Mouse (Mus musculus) heart, embryonic 16.5 days (tissue): ENCODE data around the gene Grik5. TPM values are rescaled to one million over a fixed set of nuclear protein-coding genes. Genes with fewer than 3 reads are reported as not detected.

Source experiments
- ATAC-seq: fragments of 200-750 bp; cut with Nextera tagmentation; replicated peaks from 2 replicates; pipeline ENCODE4 v1.8.0; 2017; ENCODE audit warnings: moderate number of reproducible peaks; ENCODE audit not compliant: insufficient read depth, low FRiP score; ENCODE audit errors: extremely low read depth
- H3K27ac ChIP-seq: fragments of 300-500 bp; sonication (generic); 2 replicates; pipeline ENCODE4 v1.5.1; 2014; ENCODE audit warnings: mild to moderate bottlenecking, low read length, control low read depth, moderate library complexity
- H3K27me3 ChIP-seq: fragments of 300-500 bp; sonication (generic); 2 replicates; pipeline ENCODE4 v1.6.1; 2014; ENCODE audit warnings: low read length, mixed read lengths; ENCODE audit not compliant: control insufficient read depth, insufficient read depth
- H3K36me3 ChIP-seq: fragments of 300-500 bp; sonication (generic); 2 replicates; pipeline ENCODE4 v1.6.1; 2014; ENCODE audit not compliant: control insufficient read depth, insufficient read depth
- H3K4me1 ChIP-seq: fragments of 300-500 bp; sonication (generic); 2 replicates; pipeline ENCODE4 v1.6.1; 2014; ENCODE audit warnings: low read length, mixed read lengths; ENCODE audit not compliant: control insufficient read depth, insufficient read depth
- H3K4me2 ChIP-seq: fragments of 300-500 bp; sonication (generic); 2 replicates; pipeline ENCODE4 v1.6.1; 2014; ENCODE audit warnings: low read depth, mild to moderate bottlenecking, control low read depth, low read length
- H3K4me3 ChIP-seq: fragments of 300-500 bp; sonication (generic); 2 replicates; pipeline ENCODE4 v1.5.1; 2014; ENCODE audit warnings: mild to moderate bottlenecking, control low read depth, low read length
- H3K9ac ChIP-seq: fragments of 300-500 bp; sonication (generic); 2 replicates; pipeline ENCODE4 v1.6.1; 2014; ENCODE audit warnings: low read length, control low read depth
- H3K9me3 ChIP-seq: fragments of 300-500 bp; sonication (generic); replicated peaks from 2 replicates; pipeline ENCODE4 v1.6.1; 2016; ENCODE audit warnings: low read length; ENCODE audit not compliant: control insufficient read depth
- WGBS: fragments of 180-500 bp; shearing (Covaris S2); extraction: QIAGEN DNeasy Blood & Tissue Kit; methylation state at CpG from one replicate; pipeline ENCODE4 v1.1.7; 2014; 5-methylcytosine and 5-hydroxymethylcytosine counted together
- polyA plus RNA-seq: library from polyadenylated mRNA; unstranded; fragments of >200 nt; fragmentation: Nextera tagmentation; extraction: Ambion mirVana; gene quantifications from 2 replicates; pipeline ENCODE4 v1.2.1, GENCODE M21; 2015

Gene Grik5
- polyA plus RNA-seq, 1 experiment from 2014 or later: 2.3 TPM

DNA sequence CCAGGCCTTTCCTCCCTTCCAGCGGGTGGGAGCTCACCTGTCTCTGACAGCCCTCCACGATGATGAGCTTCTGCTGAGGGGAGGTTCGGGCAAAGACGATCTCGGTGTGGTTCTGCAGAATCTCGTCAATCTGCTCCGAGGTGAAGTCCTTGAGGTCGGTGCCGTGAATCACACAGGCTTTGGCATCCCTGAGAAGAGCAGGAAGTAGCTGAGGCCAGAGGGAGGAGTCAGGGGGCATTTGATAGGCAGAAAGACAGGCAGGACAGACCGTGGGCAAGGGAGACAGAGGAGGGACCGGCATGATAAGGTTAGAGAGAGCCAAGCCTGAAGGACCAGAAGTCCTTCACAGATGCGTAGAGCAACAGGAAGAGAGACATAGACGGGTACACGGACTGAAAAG, 84.2 kb downstream of the Grik5 start:
- Histone ChIP-seq H3K36me3 (no peaks in the 10 kb centered on the region), H3K4me1 (no peaks in the 10 kb centered on the region), H3K4me3 (no peak overlapping the region), H3K9ac (no peak overlapping the region), H3K4me2 (no peak overlapping the region), H3K27me3 (no peaks in the 10 kb centered on the region), H3K9me3 (no peaks in the 10 kb centered on the region), H3K27ac (no peak overlapping the region)
- WGBS: 71% methylated on average over 14 of the region's 14 CpGs
- no peak for ATAC-seq

DNA sequence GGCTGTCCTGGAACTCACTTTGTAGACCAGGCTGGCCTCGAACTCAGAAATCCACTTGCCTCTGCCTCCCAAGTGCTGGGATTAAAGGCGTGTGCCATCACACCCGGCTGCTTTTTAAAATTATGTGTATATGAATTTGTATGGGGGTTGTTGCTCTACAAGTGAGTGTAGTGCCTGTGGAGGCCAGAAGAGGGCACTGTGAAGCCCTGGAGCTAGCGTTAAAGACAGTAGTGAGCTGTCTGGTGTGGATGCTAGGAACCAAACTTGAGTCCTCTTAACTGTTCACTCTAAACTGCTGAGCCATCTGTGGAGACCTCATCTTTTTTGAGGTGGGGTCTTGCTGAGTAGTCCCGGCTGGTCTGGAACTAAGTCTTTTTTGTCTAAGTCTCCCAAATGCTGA, 86.3 kb downstream of the Grik5 start:
- ATAC-seq: no peak
- no peaks in the 10 kb centered on the region for H3K27me3 ChIP-seq
- no peaks in the 10 kb centered on the region for H3K36me3 ChIP-seq
- no peak overlapping the region for H3K27ac ChIP-seq
- WGBS: 64% methylated on average over 5 of the region's 5 CpGs
- no peak overlapping the region for H3K9ac ChIP-seq
- no peak overlapping the region for H3K4me3 ChIP-seq
- H3K4me1 ChIP-seq: no peaks in the 10 kb centered on the region
- H3K4me2 ChIP-seq: no peak overlapping the region
- no peaks in the 10 kb centered on the region for H3K9me3 ChIP-seq

DNA sequence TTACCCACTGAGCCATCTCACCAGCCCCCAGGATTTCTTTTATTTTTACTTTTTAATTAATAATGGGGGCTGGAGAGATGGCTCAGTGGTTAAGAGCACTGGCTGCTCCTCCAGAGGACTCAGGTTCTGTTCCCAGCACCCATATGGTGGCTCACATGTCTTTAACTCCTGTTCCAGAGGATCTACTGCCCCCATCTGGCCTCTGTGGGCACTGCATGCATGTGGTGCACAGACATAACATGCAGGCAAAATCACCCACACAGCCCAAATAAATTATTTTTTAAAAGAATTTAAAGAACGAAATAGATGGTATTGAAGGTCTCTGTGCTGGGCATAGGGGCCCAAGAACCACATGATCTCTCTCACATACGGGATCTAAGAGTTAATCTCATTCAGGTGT, 87.8 kb downstream of the Grik5 start:
- H3K36me3 ChIP-seq: no peaks in the 10 kb centered on the region
- no peak overlapping the region for H3K4me3 ChIP-seq
- no peak overlapping the region for H3K27ac ChIP-seq
- WGBS: 81% methylated on average over 2 of the region's 2 CpGs
- no peak for ATAC-seq
- no peak overlapping the region for H3K9ac ChIP-seq
- H3K4me1 ChIP-seq: no peaks in the 10 kb centered on the region
- no peaks in the 10 kb centered on the region; the same call in 1 of the 2 replicates for H3K27me3 ChIP-seq
- H3K9me3 ChIP-seq: no peaks in the 10 kb centered on the region
- no peak overlapping the region for H3K4me2 ChIP-seq

DNA sequence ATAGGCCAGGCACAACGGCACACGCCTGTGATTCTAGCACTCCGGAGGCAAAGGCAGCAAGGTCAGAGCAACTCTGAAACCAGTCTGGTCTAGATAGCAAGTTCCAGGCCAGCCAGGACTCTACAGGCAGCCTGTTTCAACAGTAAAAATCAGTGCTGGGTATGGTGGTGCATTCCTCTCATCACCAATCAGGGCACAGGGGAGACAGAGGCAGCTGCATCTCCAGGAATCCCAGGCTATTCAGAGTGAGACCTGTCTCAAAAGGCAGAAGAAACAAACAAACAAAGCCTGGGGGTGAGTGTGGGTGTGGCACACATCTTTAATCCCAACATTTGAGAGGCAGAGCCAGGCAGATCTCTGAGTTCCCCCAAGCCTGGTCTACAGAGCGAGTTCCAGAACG, 88.8 kb downstream of the Grik5 start:
- H3K9ac ChIP-seq: no peak overlapping the region
- WGBS: 71% methylated on average over 5 of the region's 5 CpGs
- no peaks in the 10 kb centered on the region for H3K4me1 ChIP-seq
- no peak overlapping the region for H3K27ac ChIP-seq
- H3K9me3 ChIP-seq: no peaks in the 10 kb centered on the region
- H3K4me3 ChIP-seq: no peak overlapping the region
- no peak for ATAC-seq
- no peaks in the 10 kb centered on the region for H3K36me3 ChIP-seq
- H3K27me3 ChIP-seq: no peaks in the 10 kb centered on the region; the same call in 1 of the 2 replicates
- H3K4me2 ChIP-seq: no peak overlapping the region

DNA sequence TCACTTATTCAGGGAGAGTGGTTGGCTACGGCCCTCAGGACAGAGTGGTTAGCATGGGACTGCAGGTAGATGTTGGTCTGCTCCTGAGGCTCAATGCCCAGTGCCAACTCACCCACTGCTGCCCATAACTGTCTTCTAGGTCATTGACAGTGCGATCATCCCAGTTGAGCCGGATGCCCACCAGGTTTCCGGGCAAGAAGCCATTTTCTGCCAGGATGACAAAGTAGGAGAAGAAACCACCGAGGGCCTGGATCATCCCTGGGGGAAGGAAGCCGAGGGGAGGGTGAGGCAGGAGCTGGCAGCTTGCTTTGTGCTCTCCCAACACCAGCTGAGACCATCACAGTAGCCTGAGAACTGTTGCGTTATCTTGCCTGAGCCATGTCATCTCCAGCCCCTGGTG, 91.7 kb downstream of the Grik5 start:
- no peak for ATAC-seq
- Histone ChIP-seq H3K36me3 (no peaks in the 10 kb centered on the region), H3K4me1 (no peaks in the 10 kb centered on the region), H3K4me3 (no peak overlapping the region), H3K27me3 (no peaks in the 10 kb centered on the region; the same call in 1 of the 2 replicates), H3K27ac (no peak overlapping the region), H3K4me2 (no peak overlapping the region), H3K9me3 (no peaks in the 10 kb centered on the region), H3K9ac (no peak overlapping the region)
- 79% methylated on average over 7 of the region's 7 CpGs for WGBS

DNA sequence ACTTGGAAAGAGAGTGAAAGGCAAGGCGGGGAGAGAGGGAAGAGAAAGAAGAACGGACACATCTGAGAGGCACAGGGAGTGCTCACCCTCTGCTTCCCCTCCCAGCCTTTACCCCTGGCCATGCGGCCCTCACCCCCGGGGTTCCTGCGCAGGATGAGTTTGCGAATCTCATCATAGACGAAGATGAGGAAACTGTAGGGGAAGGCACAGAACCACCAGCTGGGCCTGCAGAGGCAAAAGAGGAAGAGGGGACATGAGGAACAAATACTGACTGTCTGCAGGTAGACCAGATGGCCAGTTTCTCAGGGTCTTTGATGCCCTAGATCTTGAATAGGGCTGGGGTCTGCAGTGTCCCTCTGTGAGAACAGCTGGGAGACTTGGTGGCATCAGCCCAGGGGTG, 93.4 kb downstream of the Grik5 start:
- Histone ChIP-seq H3K27me3 (no peaks in the 10 kb centered on the region; the same call in 1 of the 2 replicates), H3K9me3 (no peaks in the 10 kb centered on the region), H3K4me1 (no peaks in the 10 kb centered on the region), H3K27ac (no peak overlapping the region), H3K4me3 (no peak overlapping the region), H3K9ac (no peak overlapping the region), H3K4me2 (no peak overlapping the region), H3K36me3 (no peaks in the 10 kb centered on the region)
- 67% methylated on average over 7 of the region's 7 CpGs for WGBS
- no peak for ATAC-seq

DNA sequence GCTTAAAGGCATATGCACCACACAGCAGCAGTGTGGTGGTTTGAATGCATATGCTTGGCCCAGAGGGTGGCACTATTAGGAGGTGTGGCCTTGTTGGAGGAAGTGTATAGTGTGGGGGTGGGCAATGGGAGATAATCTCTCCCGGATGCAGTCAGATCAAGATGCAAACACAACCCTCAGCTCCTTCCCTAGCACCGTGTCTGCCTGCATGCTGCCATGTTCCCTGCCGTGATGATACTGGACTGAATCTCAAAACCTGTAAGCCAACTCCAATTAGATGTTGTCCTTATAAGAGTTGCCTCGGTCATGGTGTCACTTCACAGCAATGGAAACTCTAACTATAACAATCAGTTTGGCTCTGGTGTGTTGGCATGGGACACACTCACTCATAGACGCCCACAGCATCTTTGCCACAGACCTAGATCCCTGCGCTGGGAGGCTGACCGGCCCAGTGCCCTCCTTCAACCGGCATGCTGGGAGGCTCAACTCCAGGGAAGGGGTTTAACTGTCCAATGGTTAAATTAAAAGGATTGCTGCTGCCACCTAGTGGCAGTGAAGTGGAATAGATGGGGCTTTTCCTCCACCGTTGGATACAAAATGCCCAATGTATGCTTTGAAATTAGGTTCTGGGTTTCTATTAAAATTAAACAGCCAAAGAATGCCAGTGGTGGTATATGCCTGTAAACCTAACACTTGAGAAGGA, 97.1 kb downstream of the Grik5 start:
- no peak overlapping the region for H3K4me2 ChIP-seq
- H3K27ac ChIP-seq: no peak overlapping the region
- no peak overlapping the region for H3K9ac ChIP-seq
- H3K9me3 ChIP-seq: no peaks in the 10 kb centered on the region
- H3K4me3 ChIP-seq: no peak overlapping the region
- WGBS: 25% methylated on average over 9 of the region's 9 CpGs
- peaks cover 9% of the 10 kb centered on the region for H3K4me1 ChIP-seq
- H3K27me3 ChIP-seq: no peaks in the 10 kb centered on the region
- no peak for ATAC-seq
- H3K36me3 ChIP-seq: no peaks in the 10 kb centered on the region

DNA sequence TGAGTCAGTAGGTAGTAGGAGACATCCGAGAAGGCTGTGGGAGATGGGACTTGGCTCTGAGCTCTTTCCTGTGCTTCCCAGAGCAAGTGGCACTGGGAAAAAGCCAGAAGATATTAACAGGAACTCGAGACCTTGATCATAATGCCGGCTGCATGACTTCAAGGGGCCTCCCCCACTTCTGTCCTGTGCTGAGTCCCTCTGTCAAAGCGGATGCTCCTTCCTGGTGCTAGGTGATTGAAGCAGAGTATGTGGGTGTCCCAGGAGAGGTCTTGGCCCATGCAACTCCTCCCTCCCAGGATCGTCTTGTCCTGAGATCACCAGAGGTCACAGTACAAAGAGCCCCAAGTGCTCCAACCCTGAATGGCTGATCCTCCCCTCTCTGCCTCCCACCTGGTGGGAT, 98.2 kb downstream of the Grik5 start:
- no peak overlapping the region for H3K9ac ChIP-seq
- no peak overlapping the region for H3K4me3 ChIP-seq
- peaks cover 8% of the 10 kb centered on the region for H3K36me3 ChIP-seq
- H3K27me3 ChIP-seq: no peaks in the 10 kb centered on the region
- peaks cover 9% of the 10 kb centered on the region for H3K4me1 ChIP-seq
- 60% methylated on average over 5 of the region's 5 CpGs for WGBS
- ATAC-seq: no peak
- H3K4me2 ChIP-seq: no peak overlapping the region
- no peaks in the 10 kb centered on the region for H3K9me3 ChIP-seq
- H3K27ac ChIP-seq: no peak overlapping the region

DNA sequence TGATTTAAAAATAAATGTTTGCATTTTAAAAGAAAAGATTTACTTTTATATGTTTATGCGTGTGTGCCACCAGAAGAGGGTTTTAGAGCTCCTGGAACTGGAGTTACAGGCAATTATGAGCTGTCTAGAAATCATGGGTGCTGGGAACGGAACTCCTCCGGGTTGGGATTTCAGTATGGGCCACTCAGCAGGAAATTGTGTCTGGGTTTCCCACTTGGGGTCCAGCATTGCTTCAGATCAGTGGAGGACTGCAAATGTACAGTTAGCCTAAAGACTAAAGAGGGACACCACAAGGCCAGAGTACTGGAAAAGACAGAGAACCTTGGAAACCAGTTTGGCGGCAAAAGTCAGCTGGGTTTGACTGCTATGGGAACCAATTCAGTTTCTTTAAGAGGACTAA, 98.9 kb downstream of the Grik5 start:
- H3K27ac ChIP-seq: no peak overlapping the region
- ATAC-seq: no peak

More for the DNA sequence above, 98.9 kb downstream of the Grik5 start:
- 76% methylated on average over 4 of the region's 4 CpGs for WGBS
- H3K4me1 ChIP-seq: peaks cover 9% of the 10 kb centered on the region
- H3K27me3 ChIP-seq: no peaks in the 10 kb centered on the region
- H3K36me3 ChIP-seq: peaks cover 8% of the 10 kb centered on the region
- H3K4me3 ChIP-seq: no peak overlapping the region
- no peaks in the 10 kb centered on the region for H3K9me3 ChIP-seq
- H3K9ac ChIP-seq: no peak overlapping the region
- H3K4me2 ChIP-seq: peak overlapping the region; percentile 36; the same call in 1 of the 2 replicates
